Mouse (Mus musculus): ENCODE results near the gene Glb1. TPM values are rescaled to one million over a fixed set of nuclear protein-coding genes. Genes with fewer than 3 reads are reported as not detected.

Gene Glb1
- total and polyA plus RNA-seq, 3 experiments: 7.0 to 15.7 TPM; not detected in 1

GRCm38 (mm10) chr9:114501913-114502312 is 101.0 kb downstream of the Glb1 start:
- peak; percentile 75 for DNase-seq (ENCODE audit: low read depth, low spot score)
- no peaks in the 10 kb centered on the region for H3K27me3 ChIP-seq (ENCODE audit: control insufficient read depth in 1 of 2, insufficient read depth in 2 of 2, low read length in 2 of 2)
- no peaks in the 10 kb centered on the region for H3K79me2 ChIP-seq (ENCODE audit: control insufficient read depth, insufficient read depth, low read length, poor library complexity)
- H3K4me3 ChIP-seq (ENCODE audit: control insufficient read depth in 1 of 2, insufficient read depth in 1 of 2, low read depth in 2 of 2, low read length in 2 of 2): peak overlapping the region; percentile 66 to 70
- peak; percentile 80 for TF ChIP-seq NRF1 (IDR thresholded peaks at IDR 0.05; ENCODE audit: insufficient read depth, low read depth, low read length, poor library complexity, severe bottlenecking)
- no peak for TF ChIP-seq MAZ (IDR thresholded peaks at IDR 0.05; ENCODE audit: low read depth, low read length)
- no peak for TF ChIP-seq MEF2A (IDR thresholded peaks at IDR 0.05; ENCODE audit: extremely low read depth, insufficient replicate concordance, low read depth, low read length, poor library complexity, severe bottlenecking)
- TF ChIP-seq JUND (IDR thresholded peaks at IDR 0.05; ENCODE audit: low read depth, low read length): no peak
- no peak for TF ChIP-seq CHD2 (IDR thresholded peaks at IDR 0.05; ENCODE audit: low read length)
- TF ChIP-seq KAT2A (conservative IDR thresholded peaks at IDR 0.05; ENCODE audit: low read depth, low read length): no peak
- TF ChIP-seq ZC3H11A (IDR thresholded peaks at IDR 0.05; ENCODE audit: low read depth, low read length): no peak
- TF ChIP-seq POLR2AphosphoS2 (IDR thresholded peaks at IDR 0.05; ENCODE audit: low read length): no peak
- no peak for TF ChIP-seq SIN3A (IDR thresholded peaks at IDR 0.05; ENCODE audit: low read length)
- TF ChIP-seq MXI1 (IDR thresholded peaks at IDR 0.05; ENCODE audit: low read depth, low read length): no peak; the same call in 1 of the 2 replicates
- no peak for TF ChIP-seq ETS1 (IDR thresholded peaks at IDR 0.05; ENCODE audit: low read depth, low read length)
- TF ChIP-seq HCFC1 (IDR thresholded peaks at IDR 0.05; ENCODE audit: low read depth, low read length): no peak
- TF ChIP-seq MAFK (IDR thresholded peaks at IDR 0.05; ENCODE audit: borderline replicate concordance, low read depth, low read length): no peak
- no peak for TF ChIP-seq TBP (IDR thresholded peaks at IDR 0.05; ENCODE audit: low read depth, low read length)
- TF ChIP-seq GABPA (IDR thresholded peaks at IDR 0.05; ENCODE audit: low read depth, low read length): no peak
- no peak for TF ChIP-seq SMC3 (IDR thresholded peaks at IDR 0.05; ENCODE audit: low read depth, low read length)
- TF ChIP-seq CTCF (IDR thresholded peaks at IDR 0.05 in 2 of 3, conservative IDR thresholded peaks at IDR 0.05 in 1 of 3; ENCODE audit: control insufficient read depth in 1 of 3, insufficient read depth in 1 of 3, low read depth in 2 of 3, low read length in 3 of 3, poor library complexity in 1 of 3, severe bottlenecking in 1 of 3): no peak; a peak in 1 of 6 replicates
- peak; percentile 52; the same call in 1 of the 2 replicates for TF ChIP-seq GATA1 (IDR thresholded peaks at IDR 0.05; ENCODE audit: low read depth, low read length)
- peak; percentile 71; the same call in 1 of the 2 replicates for TF ChIP-seq MYC (IDR thresholded peaks at IDR 0.05; ENCODE audit: low read depth, low read length)
- no peak for TF ChIP-seq RAD21 (IDR thresholded peaks at IDR 0.05; ENCODE audit: low read depth, low read length)
- TF ChIP-seq E2F4 (IDR thresholded peaks at IDR 0.05; ENCODE audit: borderline replicate concordance, low read depth, low read length): no peak
- TF ChIP-seq ELF1 (IDR thresholded peaks at IDR 0.05; ENCODE audit: low read depth, low read length): no peak
- no peak for TF ChIP-seq ZKSCAN1 (IDR thresholded peaks at IDR 0.05; ENCODE audit: low read depth, low read length)
- TF ChIP-seq USF2 (IDR thresholded peaks at IDR 0.05; ENCODE audit: borderline replicate concordance in 1 of 2, insufficient read depth in 1 of 2, low read depth in 1 of 2, low read length in 2 of 2): no peak
- TF ChIP-seq TAL1 (IDR thresholded peaks at IDR 0.05; ENCODE audit: low read length): 0 out of 2 replicates have a peak, but pooled peaks have one; percentile 21
- TF ChIP-seq POLR2AphosphoS5 (IDR thresholded peaks at IDR 0.05; ENCODE audit: borderline replicate concordance, low read depth, low read length): no peak
- no peak for TF ChIP-seq ZNF384 (IDR thresholded peaks at IDR 0.05; ENCODE audit: low read depth, low read length)
- TF ChIP-seq POLR2A (IDR thresholded peaks at IDR 0.05; ENCODE audit: control insufficient read depth in 1 of 2, insufficient read depth in 1 of 2, low read depth in 1 of 2, low read length in 2 of 2, poor library complexity in 1 of 2): peak in 1 of 2 experiments; percentile 25; a peak in 1 of 4 replicates
- TF ChIP-seq USF1 (IDR thresholded peaks at IDR 0.05; ENCODE audit: low read depth, low read length): no peak
- TF ChIP-seq NELFE (IDR thresholded peaks at IDR 0.05; ENCODE audit: low read depth, low read length): no peak
- H3K9me3 ChIP-seq (replicated peaks; ENCODE audit: insufficient read depth, low read length): no peaks in the 10 kb centered on the region
- H3K27ac ChIP-seq (ENCODE audit: control insufficient read depth, low read depth, low read length): peak overlapping the region; percentile 81
- H3K36me3 ChIP-seq (ENCODE audit: control insufficient read depth in 1 of 2, insufficient read depth in 2 of 2, low read length in 2 of 2): peaks cover 0 to 10% of the 10 kb centered on the region in 2 experiments; a peak in 2 of 4 replicates
- H3K4me1 ChIP-seq (ENCODE audit: control insufficient read depth in 1 of 2, insufficient read depth in 2 of 2, low read length in 2 of 2): peaks cover 0 to 22% of the 10 kb centered on the region in 2 experiments; a peak in 2 of 4 replicates
- H3K9ac ChIP-seq (ENCODE audit: control insufficient read depth, low read depth, low read length, poor library complexity, severe bottlenecking): peak overlapping the region; percentile 67

Measured in MEL (cell line).